Mouse (Mus musculus) E14TG2a.4 (cell line): ENCODE data around the gene Mars.

Experiments
- CTCF ChIP-seq: conservative IDR thresholded peaks from 2 replicates; pipeline ENCODE4 v1.5.1; 2014; ENCODE audit warnings: low read length
- NANOG ChIP-seq: IDR thresholded peaks from 2 replicates; pipeline ENCODE4 v1.6.1; 2014; ENCODE audit warnings: borderline replicate concordance, low read length, mixed read lengths
- POU5F1 ChIP-seq: IDR thresholded peaks from 2 replicates; pipeline ENCODE4 v1.6.1; 2014; ENCODE audit warnings: low read length, borderline replicate concordance

- TF ChIP-seq CTCF (no peak), NANOG (no peak), POU5F1 (no peak)
Measured at GRCm38 (mm10) chr10:127346173-127346572, 34.6 kb upstream of the Mars start.
